Mouse (Mus musculus) spleen, embryonic (tissue): ENCODE measurements around the gene Vezt.

Source experiments
- CTCF ChIA-PET: fragments of 350-600 bp; sonication (Branson Sonifier 250); formaldehyde crosslinking; loops from one replicate; lab custom pipeline; 2022; lab: Charles Lee

Vezt gene

GRCm38 (mm10) chr10:94035658-94036374, at the start of gene Vezt, which contains the start of gene Fgd6:
TSS of gene Vezt (minus strand) at chr10:94035817.
TSS of gene Fgd6 (plus strand) at chr10:94036001.
- CTCF ChIA-PET: no interaction called here

- CTCF ChIA-PET: no interaction called here
Measured at GRCm38 (mm10) chr10:94082040-94082734, 46.6 kb upstream of the Vezt start.

- CTCF ChIA-PET: no interaction called here
Measured at GRCm38 (mm10) chr10:94080740-94081139, 45.1 kb upstream of the Vezt start.

GRCm38 (mm10) chr10:94076966-94077825, 41.6 kb upstream of the Vezt start:
- CTCF ChIA-PET: interaction anchor here (0.5 kb wide), 1 partner anchor 761 kb away, joined by 7 read pairs; no protein-coding TSS in a partner anchor

DNA sequence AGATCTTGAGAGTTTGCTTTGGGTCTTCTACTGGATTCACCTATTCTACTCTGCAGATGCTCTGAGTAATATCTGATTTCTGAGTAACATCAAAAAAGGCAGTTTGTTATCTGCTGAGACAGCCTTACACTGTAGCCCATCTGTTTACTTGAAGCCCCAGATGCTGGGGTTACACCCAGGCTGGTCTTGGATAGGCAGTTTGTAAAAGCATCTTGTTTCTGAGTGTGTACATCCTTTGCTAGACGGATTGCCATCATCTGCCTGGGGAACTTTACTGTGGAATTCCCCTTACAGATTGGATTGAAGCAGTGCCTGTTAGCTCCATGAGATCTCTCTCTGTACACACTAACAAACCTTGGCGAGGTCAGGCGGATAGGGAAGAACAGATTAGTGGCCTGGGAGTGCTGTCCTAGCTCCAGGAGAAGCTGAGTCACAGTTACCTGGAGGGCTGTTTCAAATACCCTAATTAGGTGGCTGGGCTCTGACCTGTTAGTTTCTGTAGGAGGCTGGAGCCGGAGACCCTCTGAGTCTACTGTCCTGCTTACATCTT, 37.4 kb upstream of the Vezt start:
- CTCF ChIA-PET: no interaction called here

DNA sequence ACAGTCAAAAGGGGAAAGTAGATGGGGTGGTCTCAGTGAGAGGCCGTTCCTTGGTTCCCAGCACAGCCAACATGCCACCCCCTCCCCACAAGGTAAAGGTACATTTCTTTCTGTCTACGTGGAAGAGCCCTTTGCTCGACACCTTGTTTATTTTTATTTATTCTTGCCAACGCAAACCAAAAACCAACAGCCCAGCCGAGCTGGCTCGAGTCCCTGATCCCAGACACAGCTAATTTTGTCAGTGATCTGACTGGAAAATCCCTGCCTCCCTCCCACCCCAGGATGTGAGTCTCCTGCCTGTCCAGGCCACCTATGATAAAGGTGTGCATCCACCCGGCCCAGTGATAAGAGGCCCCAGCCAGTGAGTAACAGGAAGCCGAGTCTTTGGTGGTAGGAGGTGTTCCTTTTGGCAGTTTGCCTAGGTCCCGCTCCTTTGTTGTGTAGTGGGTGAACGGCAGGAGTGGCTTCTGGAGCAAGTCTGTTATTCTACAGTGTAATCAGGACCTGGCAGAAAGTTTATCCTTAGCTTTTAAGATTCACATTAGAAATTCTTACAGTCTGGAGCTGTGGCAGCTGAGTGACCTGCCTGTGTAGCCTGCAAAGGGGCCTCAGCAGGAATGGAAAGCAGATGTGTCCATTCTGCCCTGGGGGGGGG, 36.8 kb upstream of the Vezt start:
- CTCF ChIA-PET: no interaction called here

- CTCF ChIA-PET: no interaction called here
Measured at GRCm38 (mm10) chr10:94071641-94072040, 36.0 kb upstream of the Vezt start.

- CTCF ChIA-PET: no interaction called here
Measured at GRCm38 (mm10) chr10:94068701-94069100, 33.1 kb upstream of the Vezt start.

DNA sequence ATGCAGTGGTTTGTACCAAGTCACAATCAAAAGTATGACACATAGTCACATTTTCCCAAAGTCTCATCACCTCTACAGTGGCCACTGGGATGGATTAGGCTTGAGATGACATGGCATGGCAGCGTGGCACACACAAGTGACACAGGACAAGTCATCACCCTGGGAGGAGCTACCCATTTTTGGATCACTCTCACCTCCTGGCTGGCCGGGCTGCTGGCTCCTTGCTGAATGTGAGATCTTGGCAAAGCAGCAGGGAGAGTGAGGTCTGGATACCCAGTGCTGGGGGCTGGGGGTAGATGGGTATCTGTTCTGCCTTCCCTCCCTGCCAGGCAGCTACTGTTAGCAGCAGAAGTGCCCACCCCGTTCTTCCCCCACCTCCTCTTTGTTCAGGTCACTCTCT, 31.3 kb upstream of the Vezt start:
- CTCF ChIA-PET: no interaction called here

- CTCF ChIA-PET: no interaction called here
Measured at GRCm38 (mm10) chr10:94062357-94062756, 26.7 kb upstream of the Vezt start.

DNA sequence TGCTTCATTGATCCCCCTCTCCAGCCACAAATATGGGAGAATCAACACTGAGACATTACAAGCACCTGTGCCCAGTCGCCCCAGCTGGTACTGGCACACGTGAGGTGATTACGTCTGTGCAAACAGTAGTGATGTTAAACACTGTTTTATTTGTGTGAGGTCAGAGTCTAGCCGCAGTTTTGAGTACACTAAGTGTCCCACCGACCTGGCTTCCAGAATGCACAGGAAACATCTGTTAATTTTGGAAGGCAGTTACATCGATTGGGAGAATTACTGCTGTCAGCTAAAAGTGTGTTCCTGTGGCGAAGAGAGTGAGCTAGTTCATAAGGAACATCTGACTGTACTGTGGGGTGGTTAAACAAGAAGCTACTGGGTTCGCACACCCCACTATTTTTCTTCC, 24.6 kb upstream of the Vezt start:
- CTCF ChIA-PET: no interaction called here

DNA sequence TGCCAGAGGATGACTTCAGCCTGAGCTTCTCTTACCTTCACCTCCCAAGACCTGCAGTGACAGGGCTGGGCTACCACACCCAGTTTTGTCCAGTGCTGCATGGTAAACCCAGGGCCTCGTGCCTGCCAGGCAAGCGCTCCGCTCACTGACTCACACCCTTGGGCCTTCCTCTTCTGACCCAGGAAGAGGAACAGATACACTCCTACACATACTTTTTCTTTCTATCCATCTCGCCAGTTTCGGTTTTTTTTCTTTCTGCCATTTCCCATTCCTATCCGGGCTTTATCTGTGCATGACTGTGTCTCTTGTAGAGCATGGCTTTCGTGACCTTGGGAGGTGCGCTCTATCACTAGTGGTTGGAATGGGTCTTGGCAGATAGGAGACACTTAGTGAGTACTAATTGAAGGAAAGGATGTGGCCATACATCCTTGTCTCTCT, 24.0 kb upstream of the Vezt start:
- CTCF ChIA-PET: interaction anchor here (0.6 kb wide), 1 partner anchor 651 kb away, joined by 4 read pairs; no protein-coding TSS in a partner anchor

DNA sequence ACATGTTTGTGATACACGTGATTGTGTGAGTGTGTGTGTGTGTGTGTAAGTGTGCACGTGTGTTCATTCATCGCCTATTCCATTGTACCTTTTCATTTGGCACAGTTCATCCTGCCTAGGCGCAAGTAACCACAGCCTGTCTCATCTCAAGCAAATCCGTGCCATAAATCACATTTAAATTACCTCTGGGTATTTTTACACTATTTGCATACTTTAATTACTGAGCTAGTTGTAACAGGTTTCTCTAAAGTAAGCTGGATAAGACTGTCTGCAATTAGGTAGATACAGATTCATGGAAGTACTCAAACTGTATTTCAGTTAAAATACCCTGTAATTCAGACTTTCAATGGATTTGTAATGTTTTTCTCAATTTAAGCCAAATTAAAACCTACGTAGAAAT, 20.9 kb upstream of the Vezt start:
- CTCF ChIA-PET: no interaction called here

DNA sequence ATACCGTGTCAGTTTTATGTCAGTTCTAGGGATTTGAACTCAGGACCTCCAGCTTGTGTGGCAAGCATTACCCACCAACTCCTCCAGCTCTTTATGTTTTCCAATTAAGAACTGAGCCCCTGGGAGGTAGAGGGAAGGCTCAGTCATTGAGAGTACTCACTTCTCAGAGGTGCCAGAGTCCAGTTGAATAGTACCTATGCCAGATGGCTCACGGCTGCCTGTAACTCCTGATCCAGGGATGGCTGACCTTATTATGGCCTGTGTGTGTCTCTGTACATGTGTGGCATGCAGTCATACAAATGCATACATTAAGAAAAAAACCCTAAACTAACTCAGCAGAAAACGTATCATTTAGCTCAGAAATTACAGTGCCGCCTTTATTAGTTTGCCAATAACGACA, 15.1 kb upstream of the Vezt start:
- CTCF ChIA-PET: no interaction called here

- CTCF ChIA-PET: no interaction called here
Measured at GRCm38 (mm10) chr10:94049121-94049520, 13.5 kb upstream of the Vezt start.

- CTCF ChIA-PET: no interaction called here
Measured at GRCm38 (mm10) chr10:94047845-94048559, 12.4 kb upstream of the Vezt start.

DNA sequence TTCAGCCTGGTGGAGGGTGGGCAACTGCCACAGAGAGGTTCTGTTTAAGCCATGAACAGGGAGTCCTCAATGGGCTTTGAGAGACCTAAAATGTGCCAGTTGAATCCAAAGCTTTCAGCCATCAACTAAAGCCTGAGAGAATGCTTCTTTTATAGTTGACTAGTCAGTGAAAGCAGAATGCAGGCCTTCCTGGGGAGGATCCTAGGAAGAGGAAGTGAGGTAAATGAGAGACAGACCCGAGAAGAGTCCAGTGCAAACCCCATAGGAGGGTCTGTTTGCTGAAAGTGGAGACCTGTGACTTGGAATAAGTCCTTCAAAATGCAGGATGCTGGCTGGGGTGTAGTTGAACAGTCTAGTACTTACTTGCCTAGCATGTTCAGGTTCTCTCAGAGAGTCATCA, 11.4 kb upstream of the Vezt start:
- CTCF ChIA-PET: no interaction called here

DNA sequence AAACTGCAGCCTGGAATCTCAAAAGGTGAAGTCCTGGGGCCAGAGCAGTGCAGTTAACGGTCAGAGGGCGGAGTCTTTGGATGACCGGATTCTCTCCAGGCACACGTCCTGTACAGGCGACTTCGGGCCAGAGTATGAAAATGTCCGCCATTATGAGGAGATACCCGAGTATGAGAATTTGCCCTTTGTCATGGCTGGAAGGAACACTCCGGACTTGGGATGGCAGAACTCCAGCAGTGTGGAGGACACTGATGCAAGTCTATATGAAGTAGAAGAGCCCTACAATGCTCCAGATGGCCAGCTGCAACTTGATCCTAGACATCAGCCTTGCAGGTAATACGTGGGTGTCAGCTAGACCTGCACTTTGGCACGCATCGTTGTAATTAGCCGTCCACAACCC, 9.7 kb upstream of the Vezt start:
- CTCF ChIA-PET: no interaction called here

DNA sequence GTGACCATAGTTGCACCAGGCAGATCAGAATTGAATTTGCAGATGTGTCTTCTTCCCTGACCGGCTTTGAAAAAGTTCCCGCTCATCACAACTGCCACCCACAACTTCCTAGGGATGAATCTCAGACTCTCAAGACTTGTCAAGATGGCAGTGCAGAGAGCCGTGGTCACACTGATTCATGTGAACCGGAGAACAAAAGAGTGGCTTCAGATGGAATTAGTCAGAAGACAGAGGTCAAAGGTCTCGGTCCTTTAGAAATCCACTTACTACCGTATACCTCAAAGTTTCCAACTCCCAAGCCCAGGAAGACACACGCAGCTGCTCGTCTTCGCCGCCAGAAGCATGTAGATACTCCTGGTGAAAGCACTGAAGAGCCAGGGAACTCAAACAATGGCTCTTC, 8.3 kb upstream of the Vezt start:
- CTCF ChIA-PET: no interaction called here
